Mouse (Mus musculus) kidney, adult 18-20 months (tissue): ENCODE results near the gene Crebzf.

Experiments
- DNase-seq: peaks from one replicate; pipeline ENCODE4 v3.0.0; 2021

Crebzf gene

GRCm38 (mm10) chr7:90482607-90483006 lies 40.1 kb downstream of the Crebzf start:
- DNase-seq: no peak
